Mouse (Mus musculus) heart, adult 11 months (tissue): Measurements from ENCODE around the gene Ccdc28a.

Experiments
- DNase-seq: peaks from one replicate; pipeline ENCODE4 v3.0.0; 2022

Gene Ccdc28a

GRCm38 (mm10) chr10:18234560-18235401 is at the start of gene Ccdc28a:
TSS of gene Ccdc28a (minus strand) at chr10:18234998.
- peak; percentile 100 for DNase-seq

DNA sequence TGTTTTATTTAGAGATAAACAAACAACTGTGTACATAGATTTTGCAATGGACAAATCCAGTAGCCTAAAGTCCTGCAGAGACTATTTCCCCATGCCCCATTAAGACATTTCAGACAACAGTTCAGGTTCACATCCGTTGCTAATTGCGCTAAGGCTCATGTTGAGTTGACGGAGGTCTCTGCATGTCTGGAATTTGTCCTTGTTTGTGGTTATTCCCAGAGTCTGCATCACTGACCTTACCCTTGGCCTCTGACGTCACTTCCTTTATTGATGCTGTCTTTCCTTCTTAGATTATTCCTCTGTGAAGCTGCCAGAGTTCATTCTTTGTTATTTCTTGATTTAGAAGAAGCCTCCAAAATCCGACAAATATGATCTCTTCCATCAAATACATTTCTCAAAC is 49.2 kb upstream of the Ccdc28a start:
- DNase-seq = peak; percentile 27

GRCm38 (mm10) chr10:18276090-18276734 is 41.4 kb upstream of the Ccdc28a start:
- peak; percentile 18 for DNase-seq

GRCm38 (mm10) chr10:18251345-18251744 is 16.5 kb upstream of the Ccdc28a start:
- DNase-seq = peak; percentile 56

DNA sequence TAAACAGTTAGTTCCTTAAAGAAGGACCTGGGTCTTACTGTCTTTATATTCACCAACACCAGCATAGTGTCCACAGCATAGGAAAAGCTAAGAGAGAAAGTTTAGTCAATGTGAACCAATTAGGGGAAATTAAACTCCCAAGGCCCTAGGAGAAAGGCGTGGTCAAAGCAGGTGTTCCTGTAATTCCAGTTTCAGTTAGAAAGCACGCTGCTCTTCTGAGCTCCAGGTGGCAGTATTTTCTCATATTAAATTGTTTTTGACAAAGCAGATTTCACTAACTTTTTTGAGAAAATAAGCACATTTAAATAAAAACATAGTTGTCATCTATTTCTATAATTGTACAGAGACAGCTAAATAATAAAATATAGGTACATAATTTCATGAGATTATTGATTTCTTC is 8.8 kb upstream of the Ccdc28a start:
- no peak for DNase-seq

GRCm38 (mm10) chr10:18237191-18237590 is 2.4 kb upstream of the Ccdc28a start:
- DNase-seq = peak; percentile 97

GRCm38 (mm10) chr10:18236328-18236927 is 1.6 kb upstream of the Ccdc28a start:
- peak; percentile 85 for DNase-seq

GRCm38 (mm10) chr10:18235402-18235747 is 577 bp upstream of the Ccdc28a start:
- DNase-seq = no peak

- peak; percentile 41 for DNase-seq
Measured at GRCm38 (mm10) chr10:18233891-18234290, 907 bp downstream of the Ccdc28a start.

- no peak for DNase-seq
Measured at GRCm38 (mm10) chr10:18224386-18224785, 10.4 kb downstream of the Ccdc28a start.

GRCm38 (mm10) chr10:18219351-18219750 is 15.4 kb downstream of the Ccdc28a start:
- DNase-seq = peak; percentile 89

DNA sequence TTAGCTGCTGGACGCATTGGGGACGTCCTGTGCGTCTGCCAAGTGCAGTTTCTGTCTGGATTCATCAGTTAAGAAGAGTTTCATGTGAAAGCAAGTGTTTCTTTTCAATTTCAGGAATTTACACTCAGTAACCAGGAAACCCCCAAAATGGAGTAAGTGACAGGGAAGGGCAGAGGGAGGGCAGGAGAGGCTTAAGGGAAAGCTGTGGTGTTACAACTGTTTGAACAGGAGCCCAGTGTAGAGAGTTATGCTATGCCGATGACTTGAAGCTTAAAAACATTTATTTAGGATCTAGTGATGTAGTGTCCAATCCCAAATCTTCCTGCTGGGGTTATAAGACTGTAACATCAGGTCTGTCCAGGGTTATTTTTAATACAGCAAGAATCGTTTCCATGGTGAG is 20.7 kb downstream of the Ccdc28a start:
- DNase-seq = no peak

DNA sequence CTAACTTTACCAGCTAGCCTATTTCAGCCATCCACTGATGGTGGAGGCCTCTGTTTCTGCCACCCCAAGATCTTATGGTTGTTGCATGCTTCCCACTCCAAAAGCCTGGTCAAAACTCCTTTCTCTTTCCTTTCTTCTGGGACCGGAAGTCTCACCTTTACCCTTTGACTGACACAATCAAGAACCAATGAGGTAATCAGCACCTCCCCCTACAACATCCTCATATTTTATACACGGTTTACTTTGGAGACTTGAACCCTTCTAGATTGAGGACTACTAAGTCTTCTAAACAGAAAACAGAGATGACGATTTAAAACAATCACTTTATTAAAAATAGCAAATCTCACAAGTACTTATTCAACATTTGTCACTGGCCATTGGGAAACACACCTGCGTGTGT is 21.4 kb downstream of the Ccdc28a start:
- no peak for DNase-seq

DNA sequence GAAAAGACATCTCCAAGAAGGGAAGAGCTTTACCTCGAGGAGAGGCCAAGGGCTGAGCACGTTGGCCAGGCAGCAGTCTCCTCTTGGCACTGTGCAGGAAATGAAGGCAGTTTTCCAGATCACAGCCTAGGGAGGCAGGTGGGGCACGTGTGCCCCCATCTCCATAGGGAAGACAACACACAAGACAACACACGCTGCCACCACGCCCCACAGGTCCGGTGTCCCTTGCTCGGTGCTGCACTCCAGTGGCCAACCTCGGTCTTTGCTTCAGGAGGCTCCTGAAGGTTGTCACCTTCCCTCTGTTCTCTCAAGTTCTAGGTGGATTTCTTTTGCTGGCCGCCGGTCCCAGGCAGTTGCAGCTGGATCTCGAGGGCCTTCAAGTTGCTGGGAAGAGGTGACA is 24.1 kb downstream of the Ccdc28a start, which contains the start of gene Ect2l:
Ect2l (minus strand) TSS at position 165 of the 400 bp plus-strand sequence.
- peak; percentile 93 for DNase-seq

DNA sequence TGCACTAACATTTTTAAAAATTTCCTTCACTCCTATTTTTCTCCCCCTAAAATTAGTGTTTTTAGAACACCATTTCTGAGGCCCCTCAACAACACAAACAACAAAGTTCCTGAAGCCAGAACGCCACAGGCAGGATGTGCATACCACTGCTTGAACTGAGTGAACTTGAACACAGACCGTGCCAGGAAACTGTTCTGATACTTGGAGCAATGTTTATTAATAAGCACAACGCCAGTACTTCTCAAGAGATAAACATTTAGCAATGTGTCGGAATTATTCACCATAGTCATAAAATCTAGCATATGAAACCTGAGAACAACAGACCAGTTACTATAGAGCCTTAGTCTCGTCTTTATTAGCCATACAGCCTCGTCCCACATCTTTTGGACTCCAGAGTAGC is 24.7 kb downstream of the Ccdc28a start:
- DNase-seq = no peak

DNA sequence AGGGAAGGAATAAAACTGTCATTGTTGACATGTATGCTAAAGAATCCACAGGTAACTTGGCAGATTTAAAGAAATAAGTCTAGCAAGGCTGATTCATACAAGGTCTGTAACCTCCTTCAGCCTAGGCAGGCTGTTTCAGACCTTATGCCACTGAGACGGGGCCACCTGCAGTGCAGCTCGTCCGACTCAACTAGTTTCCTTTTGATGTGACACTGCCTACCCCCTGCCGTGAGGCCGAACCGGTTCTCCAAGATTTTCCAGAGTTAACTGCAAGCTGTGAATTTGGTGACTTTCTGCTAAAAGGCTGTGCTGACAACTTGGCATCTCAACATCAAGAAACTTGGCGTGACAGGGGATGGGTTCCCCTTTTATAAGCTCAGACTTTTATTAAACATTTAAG is 30.7 kb downstream of the Ccdc28a start:
- no peak for DNase-seq

DNA sequence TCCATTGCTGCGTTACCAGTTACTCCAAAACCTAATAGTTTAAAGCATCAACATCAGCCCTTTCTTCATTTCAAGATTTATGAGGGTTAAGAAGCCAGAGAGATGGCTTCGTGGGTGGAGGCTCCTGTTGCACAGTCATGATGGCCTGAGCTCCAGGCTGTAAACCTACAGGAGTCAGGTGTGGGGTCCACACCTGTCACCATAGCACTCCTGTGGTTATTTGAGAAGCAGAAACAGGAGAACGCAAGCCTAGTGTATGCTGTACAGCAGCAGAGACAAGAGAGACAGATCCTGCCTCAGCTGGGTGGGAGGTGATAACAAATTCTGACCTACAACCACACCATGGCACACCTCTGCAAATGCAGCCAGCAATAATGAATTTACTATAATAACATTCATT is 32.4 kb downstream of the Ccdc28a start:
- DNase-seq = peak; percentile 53

GRCm38 (mm10) chr10:18200656-18201055 is 34.1 kb downstream of the Ccdc28a start:
- DNase-seq = peak; percentile 71

GRCm38 (mm10) chr10:18199919-18200318 is 34.9 kb downstream of the Ccdc28a start:
- DNase-seq = peak; percentile 27

DNA sequence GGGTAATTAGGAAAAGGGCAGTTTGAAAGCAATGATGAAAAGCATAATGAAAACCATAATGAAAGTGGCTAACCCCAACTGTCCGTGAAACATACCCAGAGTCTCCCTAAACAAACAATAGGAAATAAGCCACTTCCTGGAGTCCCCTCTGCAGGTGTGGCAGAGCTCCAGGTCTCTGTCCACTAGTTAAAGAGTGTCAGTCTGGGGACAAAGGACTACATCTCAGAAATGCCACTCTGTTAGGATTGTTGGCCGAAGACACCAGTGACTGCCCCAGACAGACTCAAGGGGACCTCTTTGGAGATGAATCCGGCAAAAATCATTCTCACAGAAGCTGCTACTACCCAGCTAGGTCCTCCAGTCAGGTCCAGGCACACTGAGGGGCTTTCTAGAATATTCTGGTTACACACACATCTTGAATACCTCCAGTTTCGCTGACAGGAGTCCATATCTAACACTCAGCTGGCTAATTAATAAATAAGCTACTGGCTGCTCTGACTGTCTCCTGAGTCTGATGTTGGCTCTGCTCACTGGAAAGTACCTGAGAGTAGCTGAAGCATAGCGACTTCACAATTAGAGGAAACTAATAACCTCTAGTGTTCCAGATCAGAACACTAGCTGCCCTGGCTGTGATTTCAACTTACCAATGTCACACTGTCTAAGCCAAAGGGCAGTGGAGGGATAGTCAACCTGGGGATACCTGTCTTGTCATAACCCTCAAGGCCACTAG is 36.3 kb downstream of the Ccdc28a start:
- peak; percentile 35 for DNase-seq

DNA sequence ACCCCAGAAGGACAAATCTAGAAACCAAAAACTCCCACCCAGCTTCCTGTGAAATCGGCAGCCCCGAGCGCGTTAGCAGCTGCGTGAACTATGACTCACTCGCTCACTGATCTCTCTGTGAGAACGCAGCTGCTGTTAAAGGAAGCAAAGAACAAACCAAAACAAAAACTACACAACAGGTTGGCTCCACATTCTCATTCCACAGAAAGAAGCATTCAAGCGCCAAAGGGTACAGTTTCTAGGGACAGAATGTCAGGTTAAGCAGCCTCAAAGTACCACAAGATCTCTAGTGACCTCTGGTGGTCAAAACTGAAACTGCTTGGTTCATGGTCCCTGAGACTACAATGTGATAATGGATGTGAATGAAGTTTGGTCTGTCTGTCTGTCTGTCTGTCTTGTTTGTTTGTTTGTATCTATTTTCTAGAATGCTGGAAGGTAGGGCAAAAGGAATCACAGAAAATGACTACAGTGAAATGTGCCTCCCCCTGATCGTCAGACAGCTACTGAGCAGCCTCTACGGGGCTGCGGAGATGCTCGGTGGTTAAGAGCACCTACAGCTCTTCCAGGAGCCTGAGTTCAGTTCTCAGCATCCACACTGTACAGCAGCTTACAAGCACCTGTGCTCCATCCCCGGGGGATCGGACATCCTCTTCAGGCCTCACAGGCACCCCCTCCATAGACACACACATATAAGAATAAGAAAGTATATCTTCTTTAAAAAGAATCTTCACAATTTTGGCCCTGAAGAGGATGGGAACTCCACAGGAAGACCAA is 37.4 kb downstream of the Ccdc28a start:
- peak; percentile 95 for DNase-seq

GRCm38 (mm10) chr10:18194737-18195141 is 40.1 kb downstream of the Ccdc28a start:
- peak; percentile 74 for DNase-seq
